Mouse (Mus musculus) urinary bladder, adult 2 months (tissue): ENCODE measurements around the gene Ctnna3. TPM values are rescaled to one million over a fixed set of nuclear protein-coding genes. Genes with fewer than 3 reads are reported as not detected.
"Not testable (repeated sequence)": the region's sequence is repeated elsewhere in the genome, so short reads cannot be mapped to it uniquely, and the experiment has no call there.

Experiments used
- DNase-seq: peaks from one replicate; pipeline ENCODE4 v3.0.0; 2022; ENCODE audit warnings: low spot score
- polyA plus RNA-seq: library from polyadenylated mRNA; depleted of rRNA; stranded (reverse); fragments of >200 nt; gene quantifications from 2 replicates; pipeline ENCODE4 v1.2.3, GENCODE M21; 2012; rRNA removed

Gene Ctnna3
- polyA plus RNA-seq, 1 experiment: 0.48 TPM

DNA sequence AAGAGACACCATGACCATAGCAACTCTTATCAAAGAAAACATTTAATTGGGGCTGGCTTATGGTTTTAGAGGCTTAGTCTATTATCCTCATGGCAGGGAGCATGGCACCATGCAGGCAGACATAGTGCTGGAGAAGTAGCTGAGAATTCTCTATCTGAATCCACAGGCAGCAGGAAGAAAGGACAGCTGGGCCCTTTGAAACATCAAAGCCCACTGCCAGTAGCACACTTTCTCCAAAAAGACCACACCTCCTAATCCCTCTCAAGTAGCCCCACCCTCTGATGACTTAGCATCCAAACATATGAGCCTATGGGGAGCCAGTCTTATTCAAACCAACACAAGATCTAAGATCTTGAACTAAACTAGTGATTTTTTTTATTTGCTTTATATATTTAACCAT lies 1462.6 kb downstream of the Ctnna3 start:
- DNase-seq: no peak

DNA sequence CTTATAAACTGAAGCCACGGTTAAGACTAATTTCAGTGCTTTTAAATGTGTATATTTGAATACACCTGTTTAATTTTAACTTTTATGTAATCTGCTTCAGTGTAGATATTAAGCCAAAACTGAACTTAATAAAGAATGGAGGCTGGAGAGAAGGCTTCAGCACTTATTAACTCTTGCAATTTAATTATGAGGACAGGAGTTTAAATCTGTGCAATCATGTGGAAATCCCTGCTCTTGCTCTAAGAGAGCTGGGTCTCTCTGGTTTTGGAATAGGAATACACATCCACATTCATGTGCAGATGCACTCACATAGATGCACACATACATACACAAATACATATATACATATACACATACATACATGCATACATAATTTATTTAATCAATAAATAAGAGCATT lies 1468.8 kb downstream of the Ctnna3 start:
- DNase-seq: no peak

DNA sequence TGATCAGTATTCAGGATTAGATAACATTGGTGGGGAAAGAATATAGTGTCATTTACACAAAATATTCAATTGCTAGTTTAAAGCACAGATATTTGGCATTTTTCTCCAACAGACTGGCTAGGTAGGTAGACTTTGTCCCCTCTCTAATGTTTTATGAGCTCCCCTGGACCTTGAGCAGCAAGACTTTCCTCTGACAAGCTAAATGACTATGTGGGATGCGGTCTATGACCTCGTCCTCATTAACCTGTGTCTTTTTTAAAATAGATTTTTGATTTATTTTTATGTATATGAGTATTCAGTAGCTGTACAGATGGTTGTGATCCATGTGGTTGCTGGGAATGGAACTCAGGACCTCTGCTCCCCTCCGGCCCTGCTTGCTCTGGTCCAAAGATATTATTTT lies 1471.8 kb downstream of the Ctnna3 start:
- DNase-seq: no peak

DNA sequence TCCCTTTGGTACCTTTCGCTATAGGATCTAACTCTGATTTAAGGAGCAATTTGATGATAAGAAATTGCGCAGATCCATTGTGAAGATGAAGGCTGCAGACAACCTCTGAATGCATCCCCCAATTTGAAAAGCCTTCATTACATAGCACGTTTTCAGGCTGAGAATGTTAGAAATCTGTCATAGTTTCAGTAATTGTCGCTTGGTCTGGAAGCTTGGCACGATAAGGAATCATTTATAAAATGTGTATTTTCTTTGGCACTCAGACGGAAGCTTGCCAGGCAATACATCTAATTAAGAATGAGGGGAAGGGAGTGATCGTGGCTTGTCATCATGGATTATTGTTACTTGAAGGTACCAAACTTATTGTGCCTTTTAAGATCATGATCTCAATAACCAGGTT lies 1511.1 kb downstream of the Ctnna3 start:
- no peak for DNase-seq

DNA sequence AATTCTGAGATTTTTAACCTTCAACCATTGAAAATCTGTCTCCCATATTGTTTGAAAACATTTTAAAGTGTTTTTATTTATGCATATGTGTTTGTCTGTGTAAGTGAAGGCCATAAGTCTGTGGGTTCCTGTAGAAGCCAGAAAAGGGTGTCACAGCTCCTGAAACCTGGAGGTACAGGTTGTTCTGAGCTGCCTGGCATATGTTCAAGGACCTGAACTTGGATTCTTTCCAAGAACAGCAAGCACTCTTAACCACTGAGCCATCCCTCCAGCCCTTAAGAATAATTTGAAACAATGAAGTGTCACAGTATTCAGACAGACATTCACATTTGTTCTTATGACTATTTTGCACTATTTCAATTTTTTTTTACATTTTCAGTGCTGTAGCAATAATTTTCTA lies 1528.5 kb downstream of the Ctnna3 start:
- no peak for DNase-seq

DNA sequence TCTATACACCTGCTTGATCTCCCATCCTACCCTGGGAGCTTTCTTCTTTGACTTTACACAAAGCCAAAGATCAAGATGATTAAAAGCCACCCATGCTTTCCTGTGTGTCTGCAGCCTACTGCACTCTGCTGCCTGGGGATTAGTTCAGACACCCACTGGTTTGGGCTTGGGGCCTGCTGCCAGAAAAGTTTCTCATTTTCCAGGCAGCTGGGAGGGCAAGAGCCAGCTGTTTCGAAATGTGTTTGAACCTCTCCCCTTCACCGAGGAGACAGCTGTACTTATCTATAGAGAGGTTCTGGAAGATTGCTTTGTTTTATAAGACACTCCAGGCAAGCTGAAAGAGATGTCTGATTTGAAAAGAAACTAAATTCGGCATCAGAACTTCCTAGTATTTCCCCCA lies 1563.0 kb downstream of the Ctnna3 start:
- DNase-seq: no peak

DNA sequence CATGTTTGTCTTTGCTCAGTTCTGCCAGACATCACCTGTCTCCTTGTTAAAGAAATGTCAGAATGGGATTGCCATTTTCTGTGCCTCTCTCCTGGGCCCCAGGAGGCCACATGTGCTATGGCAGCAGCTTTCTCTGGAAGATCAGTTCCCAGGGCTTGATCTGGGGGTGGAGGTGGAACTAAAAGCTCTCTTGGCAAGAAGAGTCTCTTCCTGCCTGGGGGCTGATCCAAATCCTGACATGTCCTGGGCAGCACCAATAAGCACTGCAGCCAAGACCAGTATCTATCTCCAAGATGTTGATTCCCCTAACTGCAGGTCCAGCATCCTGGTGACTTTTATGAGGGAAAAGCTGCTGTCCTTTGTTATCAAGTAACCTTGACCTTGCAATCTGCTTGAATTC lies 1583.6 kb downstream of the Ctnna3 start:
- no peak for DNase-seq

DNA sequence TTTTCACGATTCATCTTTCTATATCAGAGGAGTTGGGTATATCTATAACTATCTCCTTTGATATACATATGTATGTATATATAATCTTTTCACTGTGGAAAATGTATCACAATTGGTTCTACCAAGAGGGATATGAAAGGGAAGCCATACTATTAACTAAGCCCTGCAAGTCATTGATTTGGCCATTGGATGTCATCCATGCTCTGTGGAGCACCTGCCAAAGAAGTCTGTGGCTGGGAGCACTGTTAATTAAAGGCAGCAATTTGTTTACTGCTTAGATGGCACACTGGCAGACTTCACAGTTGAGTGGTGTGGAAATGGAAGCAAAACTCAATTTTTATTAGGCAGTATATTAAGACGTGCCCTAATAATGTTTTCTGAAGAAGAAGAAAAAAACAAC lies 1592.8 kb downstream of the Ctnna3 start:
- DNase-seq: no peak

DNA sequence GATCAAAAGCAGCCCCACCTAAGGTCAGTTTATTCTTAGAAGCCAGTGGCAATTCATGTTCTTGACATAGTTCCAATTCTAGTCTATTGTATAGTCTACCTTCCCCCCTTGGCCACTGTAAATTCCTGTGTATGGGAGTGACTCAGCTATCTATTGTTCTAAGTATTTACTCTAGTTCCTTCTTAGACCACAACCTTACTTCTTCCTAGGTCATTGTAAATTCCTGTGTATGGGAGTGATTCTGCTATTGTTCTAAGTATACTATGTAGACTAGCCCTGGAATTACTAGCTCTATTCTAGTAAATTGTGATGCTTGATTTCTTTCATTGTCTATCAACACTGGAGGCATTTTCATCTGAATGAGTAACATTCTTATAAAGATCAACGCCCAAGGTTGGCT lies 1603.6 kb downstream of the Ctnna3 start:
- not testable (repeated sequence) for DNase-seq

Other genes with a start within 250 kb of the Ctnna3 start
- 1.8 and 3.2 TPM in 2 replicates for gene Mypn, start 226.1 kb upstream of the Ctnna3 start, polyA plus RNA-seq
- gene Herc4, start 186.3 kb upstream of the Ctnna3 start, polyA plus RNA-seq: 39.3 and 47.3 TPM in 2 replicates
- 14.1 and 14.3 TPM in 2 replicates for gene Sirt1, start 48.4 kb upstream of the Ctnna3 start, polyA plus RNA-seq
- 13.7 and 14.9 TPM in 2 replicates for gene Dnajc12, start 47.7 kb upstream of the Ctnna3 start, polyA plus RNA-seq
- gene Gm7075, start 8.3 kb upstream of the Ctnna3 start, polyA plus RNA-seq: 0.25 TPM in 1 of 2 replicates, not detected in the other